Mouse (Mus musculus) macrophage (primary cell): ENCODE results near the gene Tinag. TPM values are rescaled to one million over a fixed set of nuclear protein-coding genes. Genes with fewer than 3 reads are reported as not detected.

Experiments used
- H3K27ac ChIP-seq: fragments of 350-480 bp; formaldehyde crosslinking; 2 replicates; pipeline ENCODE4 v1.9.0; 2021
- H3K36me3 ChIP-seq: fragments of 350-480 bp; formaldehyde crosslinking; 2 replicates; pipeline ENCODE4 v1.9.0; 2021; ENCODE audit errors: inconsistent target
- H3K4me3 ChIP-seq: fragments of 350-480 bp; formaldehyde crosslinking; 2 replicates; pipeline ENCODE4 v1.9.0; 2021; ENCODE audit errors: inconsistent target
- H3K79me2 ChIP-seq: fragments of 350-480 bp; formaldehyde crosslinking; 2 replicates; pipeline ENCODE4 v1.9.0; 2021; ENCODE audit errors: inconsistent target
- WGBS: methylation state at CpG from one replicate; pipeline ENCODE4 v1.1.7; 2026; ENCODE audit warnings: inconsistent platforms; ENCODE audit not compliant: missing documents; 5-methylcytosine and 5-hydroxymethylcytosine counted together
- polyA plus RNA-seq: library from polyadenylated mRNA; stranded (reverse); fragments of 250-400 nt; gene quantifications from 3 replicates; pipeline ENCODE4 v1.2.4, GENCODE M21; 2018; ENCODE audit warnings: inconsistent platforms

Gene Tinag
- polyA plus RNA-seq, 1 experiment from 2014 or later = not detected

DNA sequence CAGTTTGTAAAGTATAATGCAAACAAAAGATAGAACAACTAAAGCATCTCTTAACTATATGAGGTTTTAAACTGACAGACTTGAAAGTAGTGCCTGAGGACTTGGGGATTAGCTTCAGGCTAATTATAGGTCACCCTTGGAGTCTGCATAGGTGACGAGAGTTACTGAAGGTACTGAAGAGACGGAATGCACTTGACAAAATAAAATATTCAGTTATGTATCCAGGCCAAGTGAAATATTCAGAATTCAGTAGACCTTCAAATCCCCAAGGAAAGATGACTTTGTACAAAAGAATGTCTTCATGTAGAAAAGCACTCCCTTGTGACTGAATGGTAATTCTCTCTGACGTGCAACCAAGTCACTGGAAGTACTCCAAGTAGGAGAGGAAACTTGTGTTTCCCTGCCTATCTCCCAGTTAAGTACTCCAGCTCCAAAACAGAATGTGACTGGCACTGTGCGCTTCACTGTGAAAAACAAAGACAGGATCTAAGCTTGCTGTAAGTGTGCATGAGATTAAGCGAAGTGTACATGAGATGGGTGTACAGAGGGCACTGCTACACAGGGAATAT, 130.4 kb downstream of the Tinag start:
- 90% methylated on average over 5 of the region's 5 CpGs for WGBS
- no peaks in the 10 kb centered on the region for H3K79me2 ChIP-seq
- H3K4me3 ChIP-seq = no peak overlapping the region
- H3K36me3 ChIP-seq = no peaks in the 10 kb centered on the region
- H3K27ac ChIP-seq = no peak overlapping the region
